Mouse (Mus musculus) left cerebral cortex, adult 6 months (tissue): ENCODE results near the gene Tubb2a. TPM values are rescaled to one million over a fixed set of nuclear protein-coding genes. Genes with fewer than 3 reads are reported as not detected.

Experiments
- long read RNA-seq, 2 experiments: library from polyadenylated mRNA; unstranded; transcript quantifications; one replicate each; pipeline ENCODE4 v2.0.0; 2019 to 2020
- polyA plus RNA-seq: library from polyadenylated mRNA; unstranded; fragments of <200 nt; fragmentation: Nextera tagmentation; gene quantifications from 2 replicates; pipeline ENCODE4 v1.2.3, GENCODE M21; 2021

Gene Tubb2a
- polyA plus RNA-seq: 1,425 and 1,626 TPM in 2 replicates
- long read RNA-seq, experiment 1, transcript Tubb2a-201 (4 exons, 1,610 nt): major isoform, 6,410 of 6,558 reads
- long read RNA-seq, experiment 1, partial matches to known transcripts: 57 of 6,558 reads
- long read RNA-seq, experiment 1, other reads (novel, unspliced or antisense): 91 of 6,558 reads
- long read RNA-seq, experiment 2, transcript Tubb2a-201 (4 exons, 1,610 nt): major isoform, 1,544 of 1,772 reads
- long read RNA-seq, experiment 2, partial matches to known transcripts: 19 of 1,772 reads
- long read RNA-seq, experiment 2, other reads (novel, unspliced or antisense): 209 of 1,772 reads

GRCm38 (mm10) chr13:34077492-34078271 lies at the start of gene Tubb2a:
Gene Tubb2a (minus strand): TSS chr13:34078007.

GRCm38 (mm10) chr13:34037172-34038055 lies 40.4 kb downstream of the Tubb2a start, which contains the start of gene Bphl:
Gene Bphl (plus strand): TSS chr13:34037597.

Other genes starting within 250 kb of the Tubb2a start
- gene Serpinb6e, start 234.6 kb downstream of the Tubb2a start, polyA plus RNA-seq: not detected in 2 replicates
- gene Serpinb6c, start 172.3 kb downstream of the Tubb2a start, polyA plus RNA-seq: 0.38 TPM in 1 of 2 replicates, not detected in the other
- 7.5 TPM in 2 replicates for gene Nqo2, start 113.3 kb downstream of the Tubb2a start, polyA plus RNA-seq
- 1.0 and 1.5 TPM in 2 replicates for gene Ripk1, start 75.6 kb downstream of the Tubb2a start, polyA plus RNA-seq
- gene Serpinb6a, start 75.2 kb downstream of the Tubb2a start, polyA plus RNA-seq: 57.8 and 66.9 TPM in 2 replicates
- gene Bphl, start 40.4 kb downstream of the Tubb2a start, polyA plus RNA-seq: 80.0 and 97.1 TPM in 2 replicates
- gene Tubb2b, start 52.5 kb upstream of the Tubb2a start, polyA plus RNA-seq: 19.3 and 39.7 TPM in 2 replicates
- 97.6 and 108 TPM in 2 replicates for gene Psmg4, start 85.0 kb upstream of the Tubb2a start, polyA plus RNA-seq